In the genomic region with DNA sequence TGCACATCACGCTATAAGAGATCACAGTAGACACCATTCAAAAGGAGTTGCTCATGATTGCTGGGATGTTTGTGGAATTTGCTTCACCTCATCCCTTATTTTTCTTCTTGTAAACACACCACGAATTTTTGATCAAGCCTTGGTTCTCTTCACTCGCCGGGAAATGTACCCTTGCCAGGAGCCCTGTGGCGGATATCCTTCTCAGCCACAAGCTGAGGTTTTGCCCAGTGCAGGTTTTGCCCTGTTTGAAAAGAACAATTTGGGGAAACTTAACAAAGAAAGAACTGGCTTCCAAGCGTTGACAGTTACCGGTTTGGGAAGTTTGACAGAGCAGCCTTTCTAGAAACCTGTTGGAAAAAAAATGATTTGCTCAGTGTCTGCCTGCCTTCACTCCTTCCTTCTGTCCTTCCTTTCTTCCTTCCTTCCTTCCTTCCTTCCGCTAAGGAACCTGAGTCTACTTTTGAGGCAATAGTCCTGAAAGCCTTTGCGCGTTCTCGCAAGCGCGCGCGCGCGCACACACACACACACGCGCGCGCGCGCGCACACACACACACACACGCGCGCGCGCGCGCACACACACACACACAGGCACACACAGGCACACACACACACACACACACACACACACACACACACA, we compare ENCODE assay signal across 14 mouse cellular contexts. TPM values are rescaled to one million over a fixed set of nuclear protein-coding genes. Genes with fewer than 3 reads are reported as not detected.
DNase-seq lines count a peak whose midpoint lies in the region; ATAC-seq and TF ChIP-seq lines count a peak whose summit lies in the region.
"Had no signal": no experiment of that assay in that cellular context is flagged by ENCODE, and none has a peak within 500 bp of the region (broad histone marks: within the 10 kb centered on the region; RNA-seq: fewer than 3 reads in every experiment).

No protein-coding gene starts in this region.

- TF ChIP-seq EP300 in stomach, postnatal 0 days (optimal IDR thresholded peaks at IDR 0.05) = no peak

- H3K27me3 ChIP-seq in hindbrain, embryonic 10.5 days (ENCODE audit: insufficient read depth, poor library complexity, severe bottlenecking) = peaks cover 99% of the 10 kb centered on the region
- H3K27me3 ChIP-seq in midbrain, embryonic 12.5 days = peaks cover 84% of the 10 kb centered on the region
- H3K27me3 ChIP-seq in stomach, postnatal 0 days (ENCODE audit: control insufficient read depth, insufficient read depth, low read length) = peaks cover 43% of the 10 kb centered on the region
- H3K27me3 ChIP-seq in intestine, embryonic 15.5 days (replicated peaks) = peaks cover 91% of the 10 kb centered on the region

- no peak for ATAC-seq in midbrain, embryonic 12.5 days (ENCODE audit: low FRiP score, low read depth)
- no peak for ATAC-seq in stomach, postnatal 0 days (ENCODE audit: low FRiP score, low TSS enrichment)
- no peak for ATAC-seq in intestine, embryonic 15.5 days
- ATAC-seq: activated CD4-positive, CD25-positive, alpha-beta regulatory T cell, adult 4 months had no signal

- peaks cover 70% of the 10 kb centered on the region for H3K4me1 ChIP-seq in hindbrain, embryonic 10.5 days (replicated peaks)
- H3K4me1 ChIP-seq in midbrain, embryonic 12.5 days = peaks cover 31% of the 10 kb centered on the region
- 0 out of 2 replicates have a peak, but pooled peaks cover 3% of the 10 kb centered on the region for H3K4me1 ChIP-seq in stomach, postnatal 0 days (replicated peaks; ENCODE audit: control insufficient read depth, insufficient read depth)
- peaks cover 25% of the 10 kb centered on the region for H3K4me1 ChIP-seq in intestine, embryonic 15.5 days (replicated peaks)

- peak overlapping the region; percentile 71 for H3K4me2 ChIP-seq in midbrain, embryonic 12.5 days (replicated peaks)
- no peak overlapping the region for H3K4me2 ChIP-seq in stomach, postnatal 0 days (replicated peaks; ENCODE audit: low read depth)
- no peak overlapping the region for H3K4me2 ChIP-seq in intestine, embryonic 15.5 days (replicated peaks)
- H3K4me2 ChIP-seq: liver, embryonic 15.5 days had no signal

- peaks cover 8% of the 10 kb centered on the region for H3K36me3 ChIP-seq in hindbrain, embryonic 10.5 days
- H3K36me3 ChIP-seq in midbrain, embryonic 12.5 days = no peaks in the 10 kb centered on the region
- no peaks in the 10 kb centered on the region for H3K36me3 ChIP-seq in stomach, postnatal 0 days (ENCODE audit: control insufficient read depth, insufficient read depth, low read length)
- H3K36me3 ChIP-seq in intestine, embryonic 15.5 days = no peaks in the 10 kb centered on the region
- H3K36me3 ChIP-seq: liver, embryonic 15.5 days had no signal

- H3K9ac ChIP-seq in midbrain, embryonic 12.5 days (replicated peaks) = 0 out of 2 replicates have a peak overlapping the region, but pooled peaks have one; percentile 97
- H3K9ac ChIP-seq in stomach, postnatal 0 days (ENCODE audit: low read length) = no peak overlapping the region
- H3K9ac ChIP-seq in intestine, embryonic 15.5 days = no peak overlapping the region
- H3K9ac ChIP-seq: liver, embryonic 15.5 days had no signal

- peak; percentile 10 for DNase-seq in ZHBTc4 (ENCODE audit: low read depth, low spot score)
- DNase-seq in cerebellum, postnatal 25 days = peak; percentile 66 to 85
- peak; percentile 23 for DNase-seq in hindbrain, embryonic 10.5 days (ENCODE audit: low spot score)
- no peak for DNase-seq in stomach, postnatal 0 days (ENCODE audit: low spot score)
- DNase-seq in c-Kit-positive CD71-positive TER-119-positive erythroid progenitor cells, embryonic 14.5 days (ENCODE audit: low spot score) = no peak
- no peak for DNase-seq in adrenal gland, postnatal 4 days (ENCODE audit: low spot score in 2 of 2)
- DNase-seq: thymus, adult 2 months had no signal

- TF ChIP-seq CTCF in stomach, postnatal 0 days (IDR thresholded peaks at IDR 0.05; ENCODE audit: low read depth) = no peak

- WGBS in hindbrain, embryonic 10.5 days = 10% methylated on average over 31 of the region's 31 CpGs
- 17% methylated on average over 10 of the region's 31 CpGs for WGBS in midbrain, embryonic 12.5 days
- WGBS in stomach, postnatal 0 days = 10% methylated on average over 31 of the region's 31 CpGs
- 10% methylated on average over 31 of the region's 31 CpGs for WGBS in intestine, embryonic 15.5 days

- H3K9me3 ChIP-seq in hindbrain, embryonic 10.5 days = no peaks in the 10 kb centered on the region
- H3K9me3 ChIP-seq in midbrain, embryonic 12.5 days = no peaks in the 10 kb centered on the region
- H3K9me3 ChIP-seq in stomach, postnatal 0 days (ENCODE audit: control insufficient read depth, low read length) = no peaks in the 10 kb centered on the region
- no peaks in the 10 kb centered on the region for H3K9me3 ChIP-seq in intestine, embryonic 15.5 days
- H3K9me3 ChIP-seq: liver, embryonic 15.5 days had no signal

- H3K4me3 ChIP-seq in hindbrain, embryonic 10.5 days = peak overlapping the region; percentile 81
- H3K4me3 ChIP-seq in midbrain, embryonic 12.5 days = peak overlapping the region; percentile 23
- H3K4me3 ChIP-seq in stomach, postnatal 0 days (ENCODE audit: low read depth, low read length) = no peak overlapping the region
- no peak overlapping the region for H3K4me3 ChIP-seq in intestine, embryonic 15.5 days (replicated peaks)
- H3K4me3 ChIP-seq: liver, embryonic 15.5 days had no signal

- H3K27ac ChIP-seq in hindbrain, embryonic 10.5 days = peak overlapping the region; percentile 97
- peak overlapping the region; percentile 99 for H3K27ac ChIP-seq in midbrain, embryonic 12.5 days (replicated peaks)
- no peak overlapping the region for H3K27ac ChIP-seq in stomach, postnatal 0 days (replicated peaks)
- no peak overlapping the region for H3K27ac ChIP-seq in intestine, embryonic 15.5 days
- H3K27ac ChIP-seq: liver, embryonic 15.5 days had no signal

RNA-seq across cellular contexts. Expression of gene Zic2, which starts 3.7 kb away (rescaled TPM):
- polyA plus RNA-seq in hindbrain, embryonic 10.5 days (2016; fragmentation: Nextera tagmentation; extraction: Ambion mirVana) = 7.2 and 10.1 TPM in 2 replicates
- 14.2 and 21.1 TPM in 2 replicates for polyA plus RNA-seq in midbrain, embryonic 12.5 days (2016; fragmentation: Nextera tagmentation; extraction: Ambion mirVana)
- not detected in 2 replicates for polyA plus RNA-seq in stomach, postnatal 0 days (2015; fragmentation: Nextera tagmentation; extraction: Ambion mirVana)
- polyA plus RNA-seq in intestine, embryonic 15.5 days (2015; fragmentation: Nextera tagmentation; extraction: Ambion mirVana) = not detected in 2 replicates
- total RNA-seq in adrenal gland, postnatal 4 days (2021) = 1 to 10 TPM in 1 of 2 experiments, under 1 TPM in 1; 0.22 to 1.4 TPM
- total RNA-seq: gastrocnemius, adult 8-10 months had no signal
- polyA plus RNA-seq: activated CD4-positive, CD25-positive, alpha-beta regulatory T cell, adult 4 months; heart, postnatal 0 days; liver, embryonic 15.5 days; thymus, adult 2 months had no signal

RNA-seq across cellular contexts. Expression of gene Zic5, which starts 6.1 kb away (rescaled TPM):
- 16.5 and 20.3 TPM in 2 replicates for polyA plus RNA-seq in hindbrain, embryonic 10.5 days (2016; fragmentation: Nextera tagmentation; extraction: Ambion mirVana)
- 15.7 and 30.2 TPM in 2 replicates for polyA plus RNA-seq in midbrain, embryonic 12.5 days (2016; fragmentation: Nextera tagmentation; extraction: Ambion mirVana)
- polyA plus RNA-seq in stomach, postnatal 0 days (2015; fragmentation: Nextera tagmentation; extraction: Ambion mirVana) = not detected in 2 replicates
- 0.16 TPM in 1 of 2 replicates, not detected in the other for polyA plus RNA-seq in intestine, embryonic 15.5 days (2015; fragmentation: Nextera tagmentation; extraction: Ambion mirVana)
- under 1 TPM in 1 of 2 experiments, not detected in 1; 0.40 TPM for total RNA-seq in adrenal gland, postnatal 4 days (2021)
- total RNA-seq: gastrocnemius, adult 8-10 months had no signal
- polyA plus RNA-seq: heart, postnatal 0 days; liver, embryonic 15.5 days; thymus, adult 2 months had no signal

RNA-seq across cellular contexts. Expression of gene Gm10837, which starts 18.8 kb away (rescaled TPM):
- polyA plus RNA-seq in hindbrain, embryonic 10.5 days (2016; fragmentation: Nextera tagmentation; extraction: Ambion mirVana) = 0.24 and 0.29 TPM in 2 replicates
- polyA plus RNA-seq in midbrain, embryonic 12.5 days (2016; fragmentation: Nextera tagmentation; extraction: Ambion mirVana) = 0.31 and 0.68 TPM in 2 replicates
- not detected in 2 replicates for polyA plus RNA-seq in stomach, postnatal 0 days (2015; fragmentation: Nextera tagmentation; extraction: Ambion mirVana)
- not detected in 2 replicates for polyA plus RNA-seq in intestine, embryonic 15.5 days (2015; fragmentation: Nextera tagmentation; extraction: Ambion mirVana)
- not detected for total RNA-seq in adrenal gland, postnatal 4 days (2021)
- total RNA-seq: gastrocnemius, adult 8-10 months had no signal
- polyA plus RNA-seq: activated CD4-positive, CD25-positive, alpha-beta regulatory T cell, adult 4 months; cortical plate, adult 2 months; heart, postnatal 0 days; liver, embryonic 15.5 days; thymus, adult 2 months had no signal

RNA-seq across cellular contexts. Expression of gene Gm5089, which starts 20.7 kb away (rescaled TPM):
- 1.9 and 2.4 TPM in 2 replicates for polyA plus RNA-seq in hindbrain, embryonic 10.5 days (2016; fragmentation: Nextera tagmentation; extraction: Ambion mirVana)
- 1.7 and 2.6 TPM in 2 replicates for polyA plus RNA-seq in midbrain, embryonic 12.5 days (2016; fragmentation: Nextera tagmentation; extraction: Ambion mirVana)
- polyA plus RNA-seq in stomach, postnatal 0 days (2015; fragmentation: Nextera tagmentation; extraction: Ambion mirVana) = not detected in 2 replicates
- polyA plus RNA-seq in intestine, embryonic 15.5 days (2015; fragmentation: Nextera tagmentation; extraction: Ambion mirVana) = not detected in 2 replicates
- not detected for total RNA-seq in adrenal gland, postnatal 4 days (2021)
- total RNA-seq: gastrocnemius, adult 8-10 months had no signal
- polyA plus RNA-seq: activated CD4-positive, CD25-positive, alpha-beta regulatory T cell, adult 4 months; heart, postnatal 0 days; liver, embryonic 15.5 days; thymus, adult 2 months had no signal

Comparison
In these comparisons a context has a peak if more than half of its experiments do, and no peak if none do; other contexts are left out.
1. DNase-seq: peak in ZHBTc4 (single experiment), cerebellum, postnatal 25 days (2 of 2) and hindbrain, embryonic 10.5 days (single experiment); none in stomach, postnatal 0 days (single experiment), c-Kit-positive CD71-positive TER-119-positive erythroid progenitor cells, embryonic 14.5 days (single experiment) and adrenal gland, postnatal 4 days (0 of 2).
2. H3K27ac ChIP-seq: peak in hindbrain, embryonic 10.5 days (single experiment) and midbrain, embryonic 12.5 days (single experiment); none in stomach, postnatal 0 days (single experiment) and intestine, embryonic 15.5 days (single experiment).
3. H3K4me3 ChIP-seq: peak in hindbrain, embryonic 10.5 days (single experiment) and midbrain, embryonic 12.5 days (single experiment); none in stomach, postnatal 0 days (single experiment) and intestine, embryonic 15.5 days (single experiment).
4. RNA of gene Zic5, which starts 6.1 kb away (polyA plus RNA-seq): 16.5 to 20.3 TPM in hindbrain, embryonic 10.5 days and 15.7 to 30.2 TPM in midbrain, embryonic 12.5 days; 0.16 TPM in intestine, embryonic 15.5 days and not detected in stomach, postnatal 0 days; every median in the first group is over 10 times any median in the second.